ENCODE assay signal across 36 mouse cellular contexts in the genomic region with DNA sequence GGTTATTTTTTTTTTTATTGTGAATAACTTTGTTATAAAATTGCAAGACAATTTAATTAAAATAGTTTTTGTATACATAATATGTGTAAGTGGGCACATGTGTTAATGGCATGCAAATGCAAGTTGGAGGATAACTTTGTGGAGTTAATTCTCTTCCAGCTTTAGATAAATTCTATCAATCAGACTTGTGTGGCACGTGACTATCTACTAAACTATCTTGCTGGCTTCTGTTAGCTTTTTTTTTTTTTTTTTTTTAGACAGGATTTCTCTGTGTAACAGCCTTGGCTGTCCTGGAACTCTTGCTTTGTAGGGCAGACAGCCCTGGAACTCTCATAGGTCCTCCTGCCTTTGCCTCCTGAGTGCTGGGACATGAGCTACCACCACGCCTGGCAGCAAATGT. TPM values are rescaled to one million over a fixed set of nuclear protein-coding genes. Genes with fewer than 3 reads are reported as not detected.
"Had no signal": no experiment of that assay in that cellular context is flagged by ENCODE, and none has a peak within 500 bp of the region (broad histone marks: within the 10 kb centered on the region; RNA-seq: fewer than 3 reads in every experiment).

No protein-coding gene starts in this region.

- H3K4me3 ChIP-seq: embryonic facial prominence, embryonic 10.5 days; embryonic facial prominence, embryonic 12.5 days; embryonic facial prominence, embryonic 13.5 days; embryonic facial prominence, embryonic 15.5 days; erythroblast, embryonic 14.5 days; forebrain, embryonic 10.5 days; forebrain, embryonic 12.5 days; forebrain, embryonic 13.5 days; forebrain, embryonic 15.5 days; gastrocnemius, adult 2 months; heart, adult 2 months had no signal

- H3K4me2 ChIP-seq: embryonic facial prominence, embryonic 12.5 days; embryonic facial prominence, embryonic 13.5 days; embryonic facial prominence, embryonic 15.5 days; forebrain, embryonic 12.5 days; forebrain, embryonic 13.5 days; forebrain, embryonic 15.5 days had no signal

- H3K27me3 ChIP-seq: embryonic facial prominence, embryonic 12.5 days; embryonic facial prominence, embryonic 13.5 days; embryonic facial prominence, embryonic 15.5 days; forebrain, embryonic 13.5 days; forebrain, embryonic 15.5 days had no signal

- H3K9me3 ChIP-seq: embryonic facial prominence, embryonic 10.5 days; embryonic facial prominence, embryonic 12.5 days; embryonic facial prominence, embryonic 13.5 days; embryonic facial prominence, embryonic 15.5 days; forebrain, embryonic 10.5 days; forebrain, embryonic 12.5 days; forebrain, embryonic 13.5 days; forebrain, embryonic 15.5 days had no signal

- H3K36me3 ChIP-seq: embryonic facial prominence, embryonic 10.5 days; embryonic facial prominence, embryonic 12.5 days; embryonic facial prominence, embryonic 13.5 days; embryonic facial prominence, embryonic 15.5 days; forebrain, embryonic 10.5 days; forebrain, embryonic 12.5 days; forebrain, embryonic 15.5 days had no signal

- ATAC-seq: forebrain, embryonic 13.5 days; forebrain, embryonic 14.5 days; forebrain, embryonic 15.5 days; forebrain, embryonic 16.5 days; forebrain, postnatal 0 days had no signal

- H3K27ac ChIP-seq: embryonic facial prominence, embryonic 10.5 days; embryonic facial prominence, embryonic 12.5 days; embryonic facial prominence, embryonic 13.5 days; embryonic facial prominence, embryonic 15.5 days; forebrain, embryonic 10.5 days; forebrain, embryonic 12.5 days; forebrain, embryonic 13.5 days; forebrain, embryonic 15.5 days; gastrocnemius, adult 2 months; heart, adult 2 months had no signal

- H3K4me1 ChIP-seq: embryonic facial prominence, embryonic 12.5 days; embryonic facial prominence, embryonic 15.5 days; forebrain, embryonic 12.5 days; forebrain, embryonic 15.5 days had no signal

- H3K9ac ChIP-seq: embryonic facial prominence, embryonic 12.5 days; embryonic facial prominence, embryonic 13.5 days; embryonic facial prominence, embryonic 15.5 days; forebrain, embryonic 12.5 days; forebrain, embryonic 13.5 days; forebrain, embryonic 15.5 days; forebrain, postnatal 0 days had no signal

- DNase-seq: cerebellum, adult 9-10 months; cerebellum, adult 9-11 months; cerebellum, postnatal 10 days; cerebellum, postnatal 14 days; cerebellum, postnatal 25 days; cerebellum, postnatal 36 days; embryo, embryonic 11 days; forebrain, postnatal 0 days; gastrocnemius, adult 2 months; gastrocnemius, postnatal 10 days; gastrocnemius, postnatal 14 days; gastrocnemius, postnatal 25 days; gastrocnemius, postnatal 36 days; heart, adult 18-20 months; heart, adult 2 months had no signal

RNA-seq across cellular contexts. Expression of a gene that starts 4.9 kb away (rescaled TPM):
- total RNA-seq: common myeloid progenitor, adult 5-6 weeks; forebrain, postnatal 0 days; gastrocnemius, adult 18-20 months; gastrocnemius, adult 2 months; gastrocnemius, adult 8-10 months; gastrocnemius, postnatal 10 days; gastrocnemius, postnatal 14 days; gastrocnemius, postnatal 25 days; gastrocnemius, postnatal 36 days; gastrocnemius, postnatal 4 days; granulocyte monocyte progenitor cell, adult 5-6 weeks; heart, adult 18-20 months; heart, adult 2 months; heart, adult 8-10 months had no signal
- polyA plus RNA-seq: cortical plate, adult 2 months; erythroblast, embryonic 14.5 days; forebrain, embryonic 11.5 days; forebrain, embryonic 13.5 days; forebrain, embryonic 15.5 days; forebrain, embryonic 16.5 days; forebrain, postnatal 0 days; frontal cortex, adult 2 months; gonadal fat pad, adult 2 months; heart, adult 2 months had no signal
